Mouse (Mus musculus) forebrain, embryonic 11.5 days (tissue): ENCODE results near the gene Ephb1. TPM values are rescaled to one million over a fixed set of nuclear protein-coding genes. Genes with fewer than 3 reads are reported as not detected.

Experiments
- ATAC-seq: fragments of 200-750 bp; cut with Nextera tagmentation; replicated peaks from 2 replicates; pipeline ENCODE4 v1.8.0; 2017; ENCODE audit warnings: moderate TSS enrichment; ENCODE audit not compliant: low FRiP score
- DNase-seq: peaks from one replicate; pipeline ENCODE4 v3.0.0-alpha.2; 2017; ENCODE audit warnings: low spot score
- H3K27ac ChIP-seq: fragments of 300-500 bp; sonication (generic); 2 replicates; pipeline ENCODE4 v1.5.1; 2014; ENCODE audit warnings: low read depth, low read length
- H3K27me3 ChIP-seq: fragments of 300-500 bp; sonication (generic); 2 replicates; pipeline ENCODE4 v1.6.1; 2014; ENCODE audit warnings: mild to moderate bottlenecking, low read length, mixed read lengths; ENCODE audit not compliant: control insufficient read depth, insufficient read depth
- H3K36me3 ChIP-seq: fragments of 300-500 bp; sonication (generic); 2 replicates; pipeline ENCODE4 v1.6.1; 2014; ENCODE audit warnings: mild to moderate bottlenecking, low read length, moderate library complexity, mixed read lengths; ENCODE audit not compliant: control insufficient read depth, insufficient read depth
- H3K4me1 ChIP-seq: fragments of 300-500 bp; sonication (generic); replicated peaks from 2 replicates; pipeline ENCODE4 v1.6.1; 2014; ENCODE audit warnings: low read length, mixed read lengths; ENCODE audit not compliant: control insufficient read depth, insufficient read depth
- H3K4me2 ChIP-seq: fragments of 300-500 bp; sonication (generic); 2 replicates; pipeline ENCODE4 v1.6.1; 2014; ENCODE audit warnings: low read depth, mild to moderate bottlenecking, low read length, moderate library complexity, mixed read lengths; ENCODE audit not compliant: severe bottlenecking
- H3K4me3 ChIP-seq: fragments of 300-500 bp; sonication (generic); 2 replicates; pipeline ENCODE4 v1.5.1; 2014; ENCODE audit warnings: low read depth, low read length
- H3K9ac ChIP-seq: fragments of 300-500 bp; sonication (generic); 2 replicates; pipeline ENCODE4 v1.6.1; 2014; ENCODE audit warnings: low read length
- H3K9me3 ChIP-seq: fragments of 300-500 bp; sonication (generic); 2 replicates; pipeline ENCODE4 v1.6.1; 2016; ENCODE audit warnings: low read length, mixed read lengths; ENCODE audit not compliant: control insufficient read depth
- WGBS: fragments of 180-500 bp; shearing (Covaris S2); extraction: QIAGEN DNeasy Blood & Tissue Kit; methylation state at CpG from one replicate; pipeline ENCODE4 v1.1.7; 2014; 5-methylcytosine and 5-hydroxymethylcytosine counted together
- polyA plus RNA-seq: library from polyadenylated mRNA; unstranded; fragments of >200 nt; fragmentation: Nextera tagmentation; extraction: Ambion mirVana; gene quantifications from 2 replicates; pipeline ENCODE4 v1.2.1, GENCODE M21; 2014

Gene Ephb1
- polyA plus RNA-seq, 1 experiment from 2014 or later, result 19.9 TPM

DNA sequence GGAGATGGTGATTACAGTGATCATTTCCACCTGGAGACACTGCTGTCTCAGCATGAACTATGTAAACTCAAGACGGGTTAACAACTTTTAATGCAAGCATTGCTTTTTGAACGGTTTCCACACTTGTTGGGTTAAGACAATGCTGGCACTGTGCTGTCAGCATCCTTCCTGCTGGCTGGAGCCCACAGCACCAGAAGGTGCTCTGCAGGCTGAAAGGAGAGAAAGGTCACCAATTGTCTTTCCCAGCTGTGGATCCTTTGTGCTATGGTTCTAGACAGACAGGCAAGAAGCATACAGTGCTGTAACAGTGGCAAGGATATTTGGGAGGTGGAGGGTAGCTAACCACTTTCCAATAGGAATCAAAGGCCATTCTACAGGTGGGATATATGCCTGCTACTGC, 328.4 kb downstream of the Ephb1 start:
- no peaks in the 10 kb centered on the region for H3K4me1 ChIP-seq
- no peak for ATAC-seq
- H3K4me3 ChIP-seq, result no peak overlapping the region
- no peak for DNase-seq
- no peaks in the 10 kb centered on the region for H3K36me3 ChIP-seq
- no peak overlapping the region for H3K4me2 ChIP-seq
- 64% methylated on average over 2 of the region's 2 CpGs for WGBS
- no peaks in the 10 kb centered on the region for H3K27me3 ChIP-seq
- H3K27ac ChIP-seq, result no peak overlapping the region
- H3K9ac ChIP-seq, result no peak overlapping the region
- H3K9me3 ChIP-seq, result no peaks in the 10 kb centered on the region

DNA sequence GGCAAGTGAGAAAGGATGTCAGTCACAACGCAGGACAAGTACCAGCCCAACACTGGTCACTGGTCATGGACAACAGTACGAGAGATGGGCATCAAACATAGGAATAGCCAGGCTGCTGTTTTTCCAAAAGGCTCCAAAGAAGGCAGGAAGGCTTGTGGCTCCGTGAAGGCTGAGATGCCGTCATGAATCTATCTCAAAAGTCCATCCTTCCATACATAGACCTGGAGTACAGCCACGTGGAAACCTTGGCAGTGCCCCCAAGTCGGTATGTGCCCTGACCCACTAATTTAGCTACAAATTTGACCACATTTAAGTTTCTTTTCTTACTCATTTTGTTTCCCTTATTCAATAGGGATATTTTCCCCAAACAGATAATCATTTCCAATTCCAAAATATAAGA, 329.4 kb downstream of the Ephb1 start:
- no peak overlapping the region for H3K27ac ChIP-seq
- H3K4me2 ChIP-seq, result no peak overlapping the region
- H3K36me3 ChIP-seq, result no peaks in the 10 kb centered on the region
- ATAC-seq (no peak), DNase-seq (no peak)
- 91% methylated on average over 6 of the region's 6 CpGs for WGBS
- H3K9me3 ChIP-seq, result no peaks in the 10 kb centered on the region
- no peak overlapping the region for H3K9ac ChIP-seq
- H3K4me3 ChIP-seq, result no peak overlapping the region
- no peaks in the 10 kb centered on the region for H3K27me3 ChIP-seq
- H3K4me1 ChIP-seq, result no peaks in the 10 kb centered on the region

DNA sequence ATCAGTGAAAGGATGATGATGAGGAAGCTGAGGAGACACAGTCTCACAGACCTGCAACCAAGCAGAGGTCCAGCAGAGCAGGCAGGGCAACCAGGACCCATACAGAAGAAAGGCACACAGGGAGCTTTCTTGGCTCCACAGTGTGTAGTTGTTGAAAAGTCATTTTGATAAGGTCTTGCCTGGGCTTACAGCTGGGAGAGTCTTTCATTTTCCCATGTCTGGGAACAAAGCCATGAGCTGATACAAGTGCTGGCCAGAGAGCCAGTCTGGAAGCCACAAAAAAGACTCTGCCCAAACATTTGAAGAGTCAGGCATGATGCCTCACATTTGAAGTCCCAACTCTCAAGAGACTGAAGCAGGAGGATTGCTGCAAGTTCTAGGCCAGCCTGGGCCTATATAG, 339.0 kb downstream of the Ephb1 start:
- Histone ChIP-seq H3K36me3 (no peaks in the 10 kb centered on the region), H3K27ac (no peak overlapping the region), H3K4me3 (no peak overlapping the region), H3K9me3 (no peaks in the 10 kb centered on the region), H3K9ac (no peak overlapping the region), H3K4me2 (no peak overlapping the region), H3K27me3 (no peaks in the 10 kb centered on the region), H3K4me1 (no peaks in the 10 kb centered on the region)
- no peak for DNase-seq
- no peak for ATAC-seq

DNA sequence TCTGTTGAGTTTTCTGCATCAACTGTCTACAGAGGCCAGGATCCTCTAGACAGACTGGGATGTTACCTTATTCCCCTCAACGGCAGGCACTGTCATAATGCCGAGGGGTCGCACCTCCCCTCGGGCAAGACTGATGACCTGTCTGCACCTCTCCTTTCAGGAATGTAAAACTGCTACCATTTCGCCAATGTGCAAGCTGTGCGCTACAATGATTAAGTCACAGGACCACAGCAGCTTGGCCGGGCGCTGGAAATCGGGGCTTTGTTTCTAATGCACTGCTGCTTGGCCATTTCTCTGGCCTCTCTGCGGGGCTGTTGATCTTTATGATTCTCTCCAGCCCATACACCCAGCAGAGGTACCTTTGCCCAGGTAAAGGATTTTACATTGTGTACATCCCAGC, 346.8 kb downstream of the Ephb1 start:
- Histone ChIP-seq H3K27me3 (no peaks in the 10 kb centered on the region), H3K9ac (no peak overlapping the region), H3K9me3 (no peaks in the 10 kb centered on the region), H3K4me1 (no peaks in the 10 kb centered on the region), H3K4me2 (no peak overlapping the region), H3K27ac (no peak overlapping the region), H3K4me3 (no peak overlapping the region), H3K36me3 (no peaks in the 10 kb centered on the region)
- ATAC-seq, result no peak
- DNase-seq, result no peak
- WGBS, result 84% methylated on average over 10 of the region's 10 CpGs

DNA sequence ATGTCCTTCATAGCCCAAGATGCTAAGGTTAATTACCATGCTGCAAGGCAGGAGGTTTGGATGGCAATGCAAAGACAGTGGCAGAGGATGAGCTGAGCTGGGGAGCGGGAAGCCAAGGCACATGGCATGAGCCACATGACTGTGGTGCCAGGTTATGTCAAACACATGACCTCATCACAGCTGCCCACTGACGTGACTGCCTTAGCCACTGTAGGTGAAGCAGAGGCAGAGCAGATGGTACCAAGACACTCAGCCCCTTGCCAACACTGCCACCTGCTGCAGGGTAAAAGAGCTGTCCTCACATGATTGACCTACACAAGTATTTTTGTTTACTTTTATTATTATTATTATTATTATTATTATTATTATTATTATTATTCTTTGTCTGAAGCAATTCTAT, 348.0 kb downstream of the Ephb1 start:
- DNase-seq, result no peak
- H3K9me3 ChIP-seq, result no peaks in the 10 kb centered on the region

DNA sequence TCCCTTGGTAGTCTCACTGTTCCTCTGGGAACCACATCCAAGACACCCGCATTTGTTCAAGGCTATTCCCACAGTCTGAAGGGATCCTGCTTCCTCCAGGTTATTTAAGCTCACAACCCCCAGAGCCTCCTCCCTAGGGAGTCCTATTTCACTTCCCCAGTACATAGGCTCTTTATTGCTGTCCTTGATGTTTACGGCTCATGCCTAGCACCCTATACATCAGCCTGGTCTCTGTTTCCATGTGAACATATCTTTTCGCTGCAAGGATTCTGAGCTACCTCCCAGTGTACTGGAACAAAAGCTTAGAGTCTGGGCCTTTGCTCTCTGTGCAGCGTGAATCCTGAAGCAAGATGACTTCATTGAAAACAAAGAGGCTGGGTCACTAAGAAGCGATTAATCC, 351.6 kb downstream of the Ephb1 start:
- ATAC-seq (no peak), DNase-seq (no peak)
- Histone ChIP-seq H3K4me2 (no peak overlapping the region), H3K27me3 (no peaks in the 10 kb centered on the region), H3K9ac (no peak overlapping the region), H3K36me3 (no peaks in the 10 kb centered on the region), H3K27ac (no peak overlapping the region), H3K4me3 (no peak overlapping the region), H3K9me3 (no peaks in the 10 kb centered on the region), H3K4me1 (no peaks in the 10 kb centered on the region)
- WGBS, result 34% methylated on average over 5 of the region's 5 CpGs

More for the DNA sequence above, 348.0 kb downstream of the Ephb1 start:
- Histone ChIP-seq H3K4me2 (no peak overlapping the region), H3K27ac (no peak overlapping the region), H3K36me3 (no peaks in the 10 kb centered on the region), H3K4me3 (no peak overlapping the region), H3K4me1 (no peaks in the 10 kb centered on the region), H3K27me3 (no peaks in the 10 kb centered on the region), H3K9ac (no peak overlapping the region)
- 79% methylated on average over 2 of the region's 2 CpGs for WGBS
- no peak for ATAC-seq

DNA sequence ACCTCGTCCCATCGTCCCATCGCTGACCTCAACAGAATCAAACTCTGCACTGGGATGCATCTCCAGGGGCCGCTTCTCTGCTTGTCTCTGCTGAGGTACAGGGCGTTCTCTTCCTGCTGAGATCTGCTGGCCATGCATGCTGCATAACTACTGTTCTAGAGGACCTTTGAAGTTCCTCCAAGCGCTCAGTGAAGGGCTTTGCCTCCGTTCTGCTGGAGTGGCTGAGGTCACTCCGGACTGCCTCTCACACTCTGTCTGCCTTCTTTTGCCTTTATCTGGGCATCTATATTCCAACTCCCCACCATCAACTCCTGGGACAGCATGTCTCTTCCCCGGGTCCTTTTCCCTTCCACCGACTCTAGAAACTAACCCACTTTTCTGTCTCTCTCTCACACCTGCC, 352.3 kb downstream of the Ephb1 start:
- no peak overlapping the region for H3K4me2 ChIP-seq
- H3K9me3 ChIP-seq, result no peaks in the 10 kb centered on the region
- H3K4me1 ChIP-seq, result no peaks in the 10 kb centered on the region
- H3K27me3 ChIP-seq, result no peaks in the 10 kb centered on the region
- no peak overlapping the region for H3K9ac ChIP-seq
- 93% methylated on average over 10 of the region's 10 CpGs for WGBS
- no peak overlapping the region for H3K4me3 ChIP-seq
- ATAC-seq, result no peak
- H3K36me3 ChIP-seq, result no peaks in the 10 kb centered on the region
- DNase-seq, result no peak
- no peak overlapping the region for H3K27ac ChIP-seq

DNA sequence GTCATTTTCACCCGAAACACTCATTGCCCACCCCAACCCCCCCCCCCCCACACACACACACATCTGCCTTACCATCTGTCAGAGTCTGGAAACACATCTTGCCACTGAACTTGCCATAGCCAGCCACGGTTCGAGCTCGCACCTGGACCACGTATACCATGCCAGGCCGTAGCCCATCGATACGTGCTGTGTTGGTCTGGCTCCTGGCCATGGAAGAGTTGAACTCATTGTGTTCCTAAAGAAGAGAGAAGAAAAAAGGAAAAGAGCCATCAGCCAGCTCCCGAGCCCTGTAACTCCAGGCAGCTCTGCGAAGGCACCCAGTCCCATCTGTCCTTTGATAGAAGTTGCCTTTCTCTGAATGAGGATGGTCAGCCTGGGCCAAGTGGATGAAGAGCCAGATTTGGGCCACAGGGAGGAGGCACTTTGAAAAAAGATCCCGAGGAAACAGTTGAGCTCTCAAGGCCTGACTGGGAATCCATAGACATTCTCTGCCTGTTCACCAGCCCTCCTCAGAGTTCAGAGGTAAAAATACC, 352.8 kb downstream of the Ephb1 start:
- 96% methylated on average over 11 of the region's 11 CpGs for WGBS
- ATAC-seq, result no peak

DNA sequence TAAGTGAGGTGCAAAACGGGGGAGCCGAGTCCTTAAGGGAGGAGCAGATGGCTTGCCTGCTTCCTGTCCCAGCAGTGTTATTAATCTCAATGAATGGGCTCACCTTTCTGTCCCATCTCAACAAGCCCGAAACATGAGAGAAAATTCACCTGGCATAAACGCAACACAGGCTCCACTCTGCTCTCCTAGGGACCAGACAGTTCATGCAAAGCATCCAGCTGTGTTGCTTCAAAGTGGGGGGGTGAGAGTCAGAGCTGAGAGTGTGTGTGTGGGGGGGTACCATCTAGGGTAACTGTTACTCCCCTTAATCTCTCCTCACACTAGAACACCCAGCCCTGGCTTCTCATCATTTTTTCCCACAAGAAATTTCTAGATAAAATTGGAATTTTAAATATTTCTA, 354.8 kb downstream of the Ephb1 start:
- WGBS, result 92% methylated on average over 4 of the region's 4 CpGs
- Histone ChIP-seq H3K27ac (no peak overlapping the region), H3K36me3 (no peaks in the 10 kb centered on the region), H3K4me1 (no peaks in the 10 kb centered on the region), H3K9ac (no peak overlapping the region), H3K9me3 (no peaks in the 10 kb centered on the region), H3K4me3 (no peak overlapping the region), H3K4me2 (no peak overlapping the region), H3K27me3 (no peaks in the 10 kb centered on the region)
- DNase-seq (no peak), ATAC-seq (no peak)

More for the DNA sequence above, 352.8 kb downstream of the Ephb1 start:
- Histone ChIP-seq H3K36me3 (no peaks in the 10 kb centered on the region), H3K4me1 (no peaks in the 10 kb centered on the region), H3K27ac (no peak overlapping the region), H3K4me3 (no peak overlapping the region), H3K4me2 (no peak overlapping the region), H3K9ac (no peak overlapping the region), H3K27me3 (no peaks in the 10 kb centered on the region), H3K9me3 (no peaks in the 10 kb centered on the region)
- no peak for DNase-seq
